Mouse (Mus musculus): Measurements from ENCODE around the gene Nmnat2. TPM values are rescaled to one million over a fixed set of nuclear protein-coding genes. Genes with fewer than 3 reads are reported as not detected.

Nmnat2 gene
- polyA plus RNA-seq, 1 experiment, result 8.3 TPM

DNA sequence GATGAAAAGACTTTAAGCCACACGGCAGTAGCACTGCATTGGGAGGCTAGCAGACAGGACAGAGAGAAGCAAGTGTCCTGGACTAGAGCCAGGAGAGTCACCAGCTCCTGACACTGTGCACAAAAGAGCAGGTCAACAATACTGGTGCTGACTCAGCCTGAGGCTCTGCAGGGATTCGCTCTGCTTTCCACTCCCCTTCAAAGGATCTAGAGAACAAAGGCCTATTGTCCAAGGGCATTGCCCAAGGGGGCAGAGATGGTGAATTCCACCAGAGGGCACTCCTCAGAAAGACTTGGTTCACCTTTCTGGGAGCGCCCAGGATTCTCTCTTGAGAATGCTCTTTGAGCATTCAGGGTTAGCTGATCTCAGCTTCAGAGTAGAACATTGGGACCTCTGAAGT is 85.3 kb downstream of the Nmnat2 start:
- no peaks in the 10 kb centered on the region for H3K36me3 ChIP-seq (ENCODE audit: control insufficient read depth, insufficient read depth)
- no peaks in the 10 kb centered on the region for H3K79me3 ChIP-seq (ENCODE audit: low read depth)
- H3ac ChIP-seq (ENCODE audit: control insufficient read depth, insufficient read length, low read depth), result no peak overlapping the region
- no peak overlapping the region for H3K4me3 ChIP-seq (ENCODE audit: insufficient read depth, poor library complexity, severe bottlenecking)
- no peaks in the 10 kb centered on the region for H3K79me2 ChIP-seq (ENCODE audit: control insufficient read depth, insufficient read depth)
- TF ChIP-seq CEBPB (IDR thresholded peaks at IDR 0.05; ENCODE audit: low read depth), result peak; percentile 54
- TF ChIP-seq MYOG (IDR thresholded peaks at IDR 0.05; ENCODE audit: control insufficient read depth, extremely low read depth, insufficient read length), result no peak
- TF ChIP-seq CTCF (IDR thresholded peaks at IDR 0.05; ENCODE audit: control insufficient read depth, insufficient read depth, insufficient read length), result peak; percentile 0
- no peaks in the 10 kb centered on the region for H3K27me3 ChIP-seq (ENCODE audit: control insufficient read depth, insufficient read depth, insufficient read length)

DNA sequence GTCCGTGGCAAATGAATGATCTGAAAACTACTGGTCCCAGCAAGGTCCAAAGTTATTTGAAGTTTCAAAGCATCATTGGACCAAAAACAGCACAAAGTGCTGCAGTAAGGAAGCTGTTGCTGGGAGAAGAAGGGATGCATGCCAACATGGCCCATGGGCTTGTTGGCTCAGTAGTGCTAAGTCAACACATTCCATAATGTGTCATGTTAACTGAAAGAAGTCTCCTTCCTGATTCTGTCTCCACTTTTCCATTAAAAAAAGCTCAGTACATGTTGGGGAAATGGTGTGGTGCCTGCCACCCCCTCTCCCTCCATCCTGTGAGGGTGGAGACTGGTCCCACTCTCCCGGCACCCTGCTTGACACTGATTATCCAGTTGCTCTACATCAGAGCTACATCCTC is 86.3 kb downstream of the Nmnat2 start:
- Histone ChIP-seq H3K79me3 (ENCODE audit: low read depth) (no peaks in the 10 kb centered on the region), H3K4me3 (ENCODE audit: insufficient read depth, poor library complexity, severe bottlenecking) (no peak overlapping the region), H3ac (ENCODE audit: control insufficient read depth, insufficient read length, low read depth) (no peak overlapping the region), H3K36me3 (ENCODE audit: control insufficient read depth, insufficient read depth) (no peaks in the 10 kb centered on the region), H3K27me3 (ENCODE audit: control insufficient read depth, insufficient read depth, insufficient read length) (no peaks in the 10 kb centered on the region), H3K79me2 (ENCODE audit: control insufficient read depth, insufficient read depth) (no peaks in the 10 kb centered on the region)
- TF ChIP-seq MYOG (IDR thresholded peaks at IDR 0.05; ENCODE audit: control insufficient read depth, extremely low read depth, insufficient read length) (no peak), MAX (IDR thresholded peaks at IDR 0.05) (no peak), CEBPB (IDR thresholded peaks at IDR 0.05; ENCODE audit: low read depth) (no peak), CTCF (IDR thresholded peaks at IDR 0.05; ENCODE audit: control insufficient read depth, insufficient read depth, insufficient read length) (no peak), FOSL1 (IDR thresholded peaks at IDR 0.05; ENCODE audit: insufficient read depth, low read length, poor library complexity, severe bottlenecking) (no peak), USF1 (IDR thresholded peaks at IDR 0.05; ENCODE audit: low read depth) (no peak), MYOD1 (IDR thresholded peaks at IDR 0.05; ENCODE audit: control insufficient read depth, insufficient read length, low read depth) (no peak)

DNA sequence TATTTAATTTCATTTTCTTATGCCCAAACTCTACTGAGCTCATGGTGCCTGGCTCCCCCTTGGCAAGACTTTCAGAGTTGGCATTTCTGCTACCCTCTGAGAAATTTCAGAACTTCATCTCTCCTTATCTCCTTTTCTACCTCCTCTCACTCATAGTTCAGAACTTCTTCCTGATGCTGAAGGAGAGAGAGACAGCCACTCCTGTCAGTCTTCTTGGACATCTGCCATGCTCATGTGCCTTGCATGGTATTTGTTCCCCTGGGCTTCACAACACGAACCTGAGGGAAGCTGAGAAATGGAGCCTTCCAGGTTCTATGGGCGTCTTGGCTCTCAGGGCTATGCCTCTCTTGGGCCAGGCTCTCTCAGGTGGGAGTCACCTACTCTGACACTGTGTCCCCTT is 87.5 kb downstream of the Nmnat2 start:
- Histone ChIP-seq H3K36me3 (ENCODE audit: control insufficient read depth, insufficient read depth) (no peaks in the 10 kb centered on the region), H3K27me3 (ENCODE audit: control insufficient read depth, insufficient read depth, insufficient read length) (no peaks in the 10 kb centered on the region), H3K79me2 (ENCODE audit: control insufficient read depth, insufficient read depth) (no peaks in the 10 kb centered on the region), H3K79me3 (ENCODE audit: low read depth) (no peaks in the 10 kb centered on the region), H3ac (ENCODE audit: control insufficient read depth, insufficient read length, low read depth) (no peak overlapping the region), H3K4me3 (ENCODE audit: insufficient read depth, poor library complexity, severe bottlenecking) (no peak overlapping the region)
- no peak for TF ChIP-seq FOSL1 (IDR thresholded peaks at IDR 0.05; ENCODE audit: insufficient read depth, low read length, poor library complexity, severe bottlenecking)
- TF ChIP-seq MYOD1 (IDR thresholded peaks at IDR 0.05; ENCODE audit: control insufficient read depth, insufficient read length, low read depth), result no peak
- no peak for TF ChIP-seq MAX (IDR thresholded peaks at IDR 0.05)
- no peak for TF ChIP-seq CEBPB (IDR thresholded peaks at IDR 0.05; ENCODE audit: low read depth)
- no peak for TF ChIP-seq USF1 (IDR thresholded peaks at IDR 0.05; ENCODE audit: low read depth)
- TF ChIP-seq MYOG (IDR thresholded peaks at IDR 0.05; ENCODE audit: control insufficient read depth, extremely low read depth, insufficient read length), result no peak
- TF ChIP-seq CTCF (IDR thresholded peaks at IDR 0.05; ENCODE audit: control insufficient read depth, insufficient read depth, insufficient read length), result no peak

DNA sequence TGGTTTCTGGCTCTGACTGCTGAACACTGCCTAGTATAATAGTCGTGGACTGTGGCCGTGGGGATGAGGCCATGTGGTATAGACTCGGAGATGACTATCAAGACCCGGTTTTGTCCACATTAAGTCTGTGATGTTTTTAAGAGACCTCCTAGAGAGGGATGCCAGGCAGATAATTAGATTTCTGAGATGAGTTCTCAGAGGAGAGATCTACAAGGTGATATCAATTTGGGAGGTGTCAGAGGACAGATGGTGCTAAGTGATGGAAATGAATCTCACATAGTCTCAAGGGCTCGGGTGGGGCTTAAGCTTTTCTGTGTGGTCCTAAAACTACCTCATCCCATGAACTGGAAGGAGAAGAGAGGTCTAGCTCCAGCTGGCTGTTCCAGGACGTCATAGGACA is 88.5 kb downstream of the Nmnat2 start:
- H3K79me3 ChIP-seq (ENCODE audit: low read depth), result no peaks in the 10 kb centered on the region
- no peak overlapping the region for H3ac ChIP-seq (ENCODE audit: control insufficient read depth, insufficient read length, low read depth)
- no peak overlapping the region for H3K4me3 ChIP-seq (ENCODE audit: insufficient read depth, poor library complexity, severe bottlenecking)
- no peaks in the 10 kb centered on the region for H3K27me3 ChIP-seq (ENCODE audit: control insufficient read depth, insufficient read depth, insufficient read length)
- no peaks in the 10 kb centered on the region for H3K79me2 ChIP-seq (ENCODE audit: control insufficient read depth, insufficient read depth)
- TF ChIP-seq USF1 (IDR thresholded peaks at IDR 0.05; ENCODE audit: low read depth) (no peak), CTCF (IDR thresholded peaks at IDR 0.05; ENCODE audit: control insufficient read depth, insufficient read depth, insufficient read length) (no peak), MYOG (IDR thresholded peaks at IDR 0.05; ENCODE audit: control insufficient read depth, extremely low read depth, insufficient read length) (no peak), MAX (IDR thresholded peaks at IDR 0.05) (no peak), CEBPB (IDR thresholded peaks at IDR 0.05; ENCODE audit: low read depth) (no peak), FOSL1 (IDR thresholded peaks at IDR 0.05; ENCODE audit: insufficient read depth, low read length, poor library complexity, severe bottlenecking) (no peak), MYOD1 (IDR thresholded peaks at IDR 0.05; ENCODE audit: control insufficient read depth, insufficient read length, low read depth) (no peak)
- H3K36me3 ChIP-seq (ENCODE audit: control insufficient read depth, insufficient read depth), result no peaks in the 10 kb centered on the region

DNA sequence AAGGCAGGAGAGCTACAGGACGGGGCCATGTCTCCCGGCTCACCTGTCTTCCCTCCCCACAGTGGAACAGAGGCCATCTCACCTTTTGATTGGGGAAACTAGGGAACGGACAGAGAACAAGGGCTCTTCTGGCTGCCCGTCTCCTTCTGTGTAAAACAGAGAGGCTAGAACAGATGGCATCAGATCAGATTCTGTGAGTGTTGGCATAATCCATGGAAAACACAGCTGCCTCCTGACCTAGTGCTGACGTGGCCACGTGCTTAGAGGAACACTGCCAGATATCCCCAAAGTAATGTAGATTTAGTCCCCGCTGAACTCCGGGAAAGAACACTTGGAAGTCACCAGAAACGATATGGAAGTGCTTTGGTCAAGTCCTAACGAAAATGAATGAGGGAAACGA is 90.6 kb downstream of the Nmnat2 start:
- TF ChIP-seq MYOD1 (IDR thresholded peaks at IDR 0.05; ENCODE audit: control insufficient read depth, insufficient read length, low read depth) (no peak), USF1 (IDR thresholded peaks at IDR 0.05; ENCODE audit: low read depth) (no peak)
- no peaks in the 10 kb centered on the region for H3K27me3 ChIP-seq (ENCODE audit: control insufficient read depth, insufficient read depth, insufficient read length)
- no peak overlapping the region for H3ac ChIP-seq (ENCODE audit: control insufficient read depth, insufficient read length, low read depth)
- no peaks in the 10 kb centered on the region for H3K79me2 ChIP-seq (ENCODE audit: control insufficient read depth, insufficient read depth)
- H3K36me3 ChIP-seq (ENCODE audit: control insufficient read depth, insufficient read depth), result no peaks in the 10 kb centered on the region
- H3K79me3 ChIP-seq (ENCODE audit: low read depth), result no peaks in the 10 kb centered on the region
- H3K4me3 ChIP-seq (ENCODE audit: insufficient read depth, poor library complexity, severe bottlenecking), result no peak overlapping the region

DNA sequence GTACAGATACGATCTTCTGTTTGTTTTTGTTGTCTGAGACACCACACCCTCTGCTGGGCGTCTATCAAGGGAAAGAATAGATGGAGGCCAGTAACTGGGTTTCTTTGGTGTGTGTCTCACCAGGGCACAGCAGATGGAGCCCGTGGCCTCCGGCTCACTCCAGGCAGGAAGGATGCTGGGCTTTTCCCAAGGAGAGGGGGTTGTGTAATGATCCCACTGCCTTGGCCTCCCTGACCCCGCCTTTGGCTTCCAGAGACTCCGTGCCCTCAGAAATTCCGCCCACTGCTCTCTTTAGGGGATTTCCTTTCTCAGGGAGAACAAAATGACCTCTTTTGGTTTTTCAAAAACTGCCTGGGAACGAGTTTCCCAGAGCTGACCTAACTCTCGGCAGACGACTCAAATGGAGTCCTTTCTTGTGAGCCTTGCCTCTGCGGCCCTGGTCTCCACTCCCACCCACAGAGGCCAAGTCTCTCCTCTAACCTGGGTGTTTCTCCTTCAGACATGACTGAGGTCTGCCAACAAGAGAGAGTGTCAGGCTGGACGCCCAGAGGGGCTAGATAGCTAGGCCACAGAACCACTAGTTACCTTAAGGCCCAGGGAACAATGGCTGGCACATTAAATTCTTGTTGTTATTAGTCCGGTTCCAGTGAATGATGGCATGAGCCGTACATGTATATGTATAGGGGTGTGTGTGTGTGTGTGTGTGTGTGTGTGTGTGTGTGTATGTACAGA is 93.5 kb downstream of the Nmnat2 start:
- Histone ChIP-seq H3K36me3 (ENCODE audit: control insufficient read depth, insufficient read depth) (no peaks in the 10 kb centered on the region), H3ac (ENCODE audit: control insufficient read depth, insufficient read length, low read depth) (no peak overlapping the region), H3K79me3 (ENCODE audit: low read depth) (no peaks in the 10 kb centered on the region), H3K4me3 (ENCODE audit: insufficient read depth, poor library complexity, severe bottlenecking) (no peak overlapping the region), H3K79me2 (ENCODE audit: control insufficient read depth, insufficient read depth) (no peaks in the 10 kb centered on the region), H3K27me3 (ENCODE audit: control insufficient read depth, insufficient read depth, insufficient read length) (no peaks in the 10 kb centered on the region)
- TF ChIP-seq CTCF (IDR thresholded peaks at IDR 0.05; ENCODE audit: control insufficient read depth, insufficient read depth, insufficient read length) (peak; percentile 66), MYOD1 (IDR thresholded peaks at IDR 0.05; ENCODE audit: control insufficient read depth, insufficient read length, low read depth) (no peak), CEBPB (IDR thresholded peaks at IDR 0.05; ENCODE audit: low read depth) (peak; percentile 60), MAX (IDR thresholded peaks at IDR 0.05) (no peak)
